Mouse (Mus musculus) heart, embryonic 16.5 days (tissue): ENCODE measurements around the gene Anks1. TPM values are rescaled to one million over a fixed set of nuclear protein-coding genes. Genes with fewer than 3 reads are reported as not detected.
A peak's percentile ranks its signal among the peaks of the same experiment; 100 is the strongest.

Experiments
- ATAC-seq: fragments of 200-750 bp; cut with Nextera tagmentation; replicated peaks from 2 replicates; pipeline ENCODE4 v1.8.0; 2017; ENCODE audit warnings: moderate number of reproducible peaks; ENCODE audit not compliant: insufficient read depth, low FRiP score; ENCODE audit errors: extremely low read depth
- H3K27ac ChIP-seq: fragments of 300-500 bp; sonication (generic); 2 replicates; pipeline ENCODE4 v1.5.1; 2014; ENCODE audit warnings: mild to moderate bottlenecking, low read length, control low read depth, moderate library complexity
- H3K27me3 ChIP-seq: fragments of 300-500 bp; sonication (generic); 2 replicates; pipeline ENCODE4 v1.6.1; 2014; ENCODE audit warnings: low read length, mixed read lengths; ENCODE audit not compliant: control insufficient read depth, insufficient read depth
- H3K36me3 ChIP-seq: fragments of 300-500 bp; sonication (generic); 2 replicates; pipeline ENCODE4 v1.6.1; 2014; ENCODE audit not compliant: control insufficient read depth, insufficient read depth
- H3K4me1 ChIP-seq: fragments of 300-500 bp; sonication (generic); 2 replicates; pipeline ENCODE4 v1.6.1; 2014; ENCODE audit warnings: low read length, mixed read lengths; ENCODE audit not compliant: control insufficient read depth, insufficient read depth
- H3K4me2 ChIP-seq: fragments of 300-500 bp; sonication (generic); 2 replicates; pipeline ENCODE4 v1.6.1; 2014; ENCODE audit warnings: low read depth, mild to moderate bottlenecking, control low read depth, low read length
- H3K4me3 ChIP-seq: fragments of 300-500 bp; sonication (generic); 2 replicates; pipeline ENCODE4 v1.5.1; 2014; ENCODE audit warnings: mild to moderate bottlenecking, control low read depth, low read length
- H3K9ac ChIP-seq: fragments of 300-500 bp; sonication (generic); 2 replicates; pipeline ENCODE4 v1.6.1; 2014; ENCODE audit warnings: low read length, control low read depth
- H3K9me3 ChIP-seq: fragments of 300-500 bp; sonication (generic); replicated peaks from 2 replicates; pipeline ENCODE4 v1.6.1; 2016; ENCODE audit warnings: low read length; ENCODE audit not compliant: control insufficient read depth
- WGBS: fragments of 180-500 bp; shearing (Covaris S2); extraction: QIAGEN DNeasy Blood & Tissue Kit; methylation state at CpG from one replicate; pipeline ENCODE4 v1.1.7; 2014; 5-methylcytosine and 5-hydroxymethylcytosine counted together
- polyA plus RNA-seq: library from polyadenylated mRNA; unstranded; fragments of >200 nt; fragmentation: Nextera tagmentation; extraction: Ambion mirVana; gene quantifications from 2 replicates; pipeline ENCODE4 v1.2.1, GENCODE M21; 2015

The Anks1 gene
- polyA plus RNA-seq, 1 experiment from 2014 or later: 11.4 TPM

GRCm38 (mm10) chr17:28026111-28026872 is 117.2 kb downstream of the Anks1 start:
- Histone ChIP-seq H3K4me1 (peaks cover 36% of the 10 kb centered on the region), H3K4me3 (no peak overlapping the region), H3K36me3 (no peaks in the 10 kb centered on the region), H3K4me2 (no peak overlapping the region), H3K27me3 (no peaks in the 10 kb centered on the region), H3K27ac (peak overlapping the region; percentile 72), H3K9me3 (no peaks in the 10 kb centered on the region), H3K9ac (no peak overlapping the region; the same call in 1 of the 2 replicates)
- WGBS: 56% methylated on average over 14 of the region's 14 CpGs
- ATAC-seq: peak; percentile 53; the same call in 1 of the 2 replicates

DNA sequence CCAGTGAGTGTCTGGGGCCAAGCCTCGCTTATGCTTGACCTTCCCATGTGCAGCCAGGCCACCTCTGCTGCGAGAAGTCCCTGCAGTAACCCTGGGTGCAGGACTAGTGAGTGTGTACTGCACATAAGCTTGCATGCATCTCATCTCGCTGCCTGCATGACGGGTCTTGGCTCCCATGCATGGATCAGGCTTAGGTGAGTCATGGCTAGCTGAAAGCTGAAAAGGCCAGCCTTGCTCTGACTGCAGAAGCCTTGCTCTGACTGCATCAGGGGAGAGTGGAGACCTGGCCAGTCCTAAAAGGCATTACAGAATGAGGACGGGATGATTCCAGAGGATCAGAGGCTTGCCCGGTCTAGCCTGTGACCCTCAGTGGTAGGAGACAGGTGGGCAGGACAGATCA is 118.1 kb downstream of the Anks1 start:
- no peak overlapping the region for H3K4me3 ChIP-seq
- peaks cover 36% of the 10 kb centered on the region for H3K4me1 ChIP-seq
- H3K27ac ChIP-seq: no peak overlapping the region
- no peaks in the 10 kb centered on the region for H3K27me3 ChIP-seq
- 90% methylated on average over 6 of the region's 6 CpGs for WGBS
- no peak overlapping the region for H3K9ac ChIP-seq
- ATAC-seq: no peak
- no peaks in the 10 kb centered on the region for H3K9me3 ChIP-seq
- no peaks in the 10 kb centered on the region for H3K36me3 ChIP-seq
- no peak overlapping the region for H3K4me2 ChIP-seq

- H3K9ac ChIP-seq: no peak overlapping the region
- no peaks in the 10 kb centered on the region for H3K9me3 ChIP-seq
- no peak overlapping the region for H3K27ac ChIP-seq
- no peak for ATAC-seq
- H3K36me3 ChIP-seq: no peaks in the 10 kb centered on the region
- no peaks in the 10 kb centered on the region for H3K27me3 ChIP-seq
- WGBS: 80% methylated on average over 10 of the region's 10 CpGs
- H3K4me3 ChIP-seq: no peak overlapping the region
- H3K4me1 ChIP-seq: peaks cover 34% of the 10 kb centered on the region
- H3K4me2 ChIP-seq: no peak overlapping the region
These were observed 119.1 kb downstream of the Anks1 start for GRCm38 (mm10) chr17:28028236-28028635.

- ATAC-seq: peak; percentile 57; the same call in 1 of the 2 replicates
- Histone ChIP-seq H3K27me3 (no peaks in the 10 kb centered on the region), H3K9ac (no peak overlapping the region), H3K4me3 (no peak overlapping the region), H3K36me3 (no peaks in the 10 kb centered on the region), H3K9me3 (no peaks in the 10 kb centered on the region), H3K4me2 (no peak overlapping the region), H3K27ac (peak overlapping the region; percentile 80), H3K4me1 (peaks cover 38% of the 10 kb centered on the region)
- 63% methylated on average over 2 of the region's 2 CpGs for WGBS
These were observed 120.2 kb downstream of the Anks1 start for GRCm38 (mm10) chr17:28029308-28029707.

DNA sequence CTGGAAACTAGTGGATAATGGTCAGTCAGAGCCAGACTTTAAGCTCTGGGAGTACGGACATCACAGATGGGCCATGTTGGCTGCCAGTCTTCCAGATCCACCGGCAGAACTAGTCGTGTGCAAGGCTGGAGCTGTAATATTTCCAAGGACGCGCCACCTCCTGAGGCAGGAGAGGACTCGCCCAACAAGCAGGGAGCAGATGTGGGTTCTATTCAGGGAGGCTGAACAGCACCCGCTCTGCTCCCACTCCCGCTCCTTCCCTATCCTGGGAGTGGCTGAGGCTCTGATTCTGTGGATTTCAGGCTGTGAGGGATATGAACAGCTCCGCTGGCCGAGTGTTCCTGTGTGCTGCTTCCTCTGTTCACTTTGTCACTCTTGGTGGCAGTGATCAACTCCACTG is 121.3 kb downstream of the Anks1 start:
- Histone ChIP-seq H3K4me1 (peaks cover 44% of the 10 kb centered on the region), H3K9ac (no peak overlapping the region), H3K36me3 (no peaks in the 10 kb centered on the region), H3K4me2 (no peak overlapping the region), H3K27me3 (no peaks in the 10 kb centered on the region), H3K4me3 (no peak overlapping the region), H3K27ac (peak overlapping the region; percentile 46; the same call in 1 of the 2 replicates), H3K9me3 (no peaks in the 10 kb centered on the region)
- no peak for ATAC-seq
- 81% methylated on average over 10 of the region's 10 CpGs for WGBS

DNA sequence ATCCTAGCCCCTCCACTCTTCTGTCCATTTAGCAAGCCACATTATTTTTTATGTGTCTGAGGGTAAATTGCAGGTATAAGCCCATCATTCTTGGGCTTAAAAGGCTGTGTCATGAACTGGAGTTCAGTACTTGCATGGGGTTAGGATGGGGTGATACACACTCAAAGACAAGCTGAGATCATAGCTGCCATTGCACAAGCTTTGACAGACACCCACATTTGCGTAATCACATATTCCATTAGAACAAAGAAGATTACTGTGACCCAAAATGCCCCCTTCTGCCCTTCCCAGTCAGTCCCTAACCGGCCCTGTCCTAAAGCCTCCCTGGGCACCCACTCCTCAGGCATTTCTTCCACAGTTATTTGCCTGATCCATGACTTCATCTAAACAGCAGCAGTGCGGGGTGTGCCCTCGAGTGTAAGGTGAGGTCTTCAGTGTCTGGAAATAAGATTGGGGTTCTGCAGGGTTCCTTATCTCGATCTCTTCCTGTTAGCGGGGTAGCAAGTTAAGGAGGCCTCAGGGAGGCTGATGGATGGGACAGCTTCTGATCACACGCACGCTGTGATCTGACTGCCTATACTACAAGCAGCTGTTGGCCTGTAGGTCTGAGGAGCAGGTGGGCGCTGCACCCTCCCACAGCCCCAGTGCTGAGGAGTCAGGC is 122.3 kb downstream of the Anks1 start:
- WGBS: 58% methylated on average over 9 of the region's 9 CpGs
- Histone ChIP-seq H3K27ac (no peak overlapping the region), H3K27me3 (no peaks in the 10 kb centered on the region), H3K9me3 (no peaks in the 10 kb centered on the region), H3K36me3 (no peaks in the 10 kb centered on the region), H3K9ac (no peak overlapping the region; the same call in 1 of the 2 replicates), H3K4me3 (no peak overlapping the region), H3K4me2 (no peak overlapping the region), H3K4me1 (peaks cover 35% of the 10 kb centered on the region)
- ATAC-seq: no peak

- H3K27me3 ChIP-seq: no peaks in the 10 kb centered on the region
These were observed 123.1 kb downstream of the Anks1 start for GRCm38 (mm10) chr17:28032219-28032618.

DNA sequence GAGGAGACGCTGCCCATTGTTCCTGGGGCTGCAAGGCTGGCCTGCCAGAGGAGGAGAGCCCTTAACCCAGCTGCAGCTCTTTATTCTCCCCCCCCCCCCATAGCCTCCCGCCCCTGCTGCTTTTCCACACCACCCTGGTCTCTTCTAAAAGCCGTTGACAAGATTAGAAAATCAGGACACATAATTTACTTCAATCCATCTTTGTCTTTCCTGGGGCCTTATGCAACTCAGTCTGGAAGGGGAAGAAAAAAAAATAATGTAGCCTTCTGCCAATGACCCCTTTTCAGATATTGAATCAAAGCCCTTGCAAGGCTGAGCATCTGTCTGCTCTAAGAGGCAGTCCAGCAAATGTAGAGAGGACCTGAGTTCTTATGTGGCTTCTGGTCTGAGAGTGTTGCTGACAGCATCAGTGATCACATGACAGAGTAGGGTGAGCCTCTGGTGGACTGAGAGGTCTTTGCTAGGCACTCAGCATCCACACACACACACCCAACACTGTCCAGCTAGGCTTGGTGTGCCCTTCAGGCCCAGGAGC is 124.0 kb downstream of the Anks1 start:
- no peak for ATAC-seq

More at GRCm38 (mm10) chr17:28032219-28032618, 123.1 kb downstream of the Anks1 start:
- H3K27ac ChIP-seq: no peak overlapping the region
- H3K4me2 ChIP-seq: no peak overlapping the region
- H3K9me3 ChIP-seq: no peaks in the 10 kb centered on the region
- H3K4me1 ChIP-seq: peaks cover 39% of the 10 kb centered on the region
- WGBS: 71% methylated on average over 10 of the region's 10 CpGs
- no peaks in the 10 kb centered on the region for H3K36me3 ChIP-seq
- no peak overlapping the region for H3K4me3 ChIP-seq
- no peak for ATAC-seq
- no peak overlapping the region; the same call in 1 of the 2 replicates for H3K9ac ChIP-seq

DNA sequence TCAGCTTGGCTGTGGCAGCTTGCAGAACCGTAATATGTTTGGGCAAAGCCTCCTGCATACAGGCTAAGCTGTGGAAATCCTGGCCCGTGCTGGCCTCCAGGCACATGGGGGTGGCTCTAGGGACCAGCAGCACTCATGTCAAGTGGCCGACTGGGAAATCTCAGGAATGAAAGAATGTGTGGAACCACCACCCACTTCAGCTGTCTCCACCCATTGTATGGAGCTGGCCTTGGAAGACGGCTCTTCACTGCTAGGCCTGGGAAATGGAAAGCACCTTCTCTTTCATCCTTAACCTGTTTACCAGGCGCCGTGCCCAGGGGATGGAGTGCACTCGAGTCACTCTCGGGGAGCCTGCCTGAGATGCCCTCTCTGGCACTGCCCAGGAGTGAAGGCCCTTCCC is 125.9 kb downstream of the Anks1 start:
- Histone ChIP-seq H3K27me3 (no peaks in the 10 kb centered on the region), H3K36me3 (peaks cover 6% of the 10 kb centered on the region; the same call in 1 of the 2 replicates), H3K4me3 (no peak overlapping the region), H3K9me3 (no peaks in the 10 kb centered on the region), H3K4me2 (no peak overlapping the region), H3K4me1 (peaks cover 43% of the 10 kb centered on the region), H3K27ac (peak overlapping the region; percentile 51), H3K9ac (no peak overlapping the region)
- 33% methylated on average over 8 of the region's 8 CpGs for WGBS
- peak; percentile 67 for ATAC-seq

More for the DNA sequence above, 124.0 kb downstream of the Anks1 start:
- WGBS: 52% methylated on average over 3 of the region's 3 CpGs
- H3K27ac ChIP-seq: no peak overlapping the region
- no peaks in the 10 kb centered on the region for H3K36me3 ChIP-seq
- H3K4me3 ChIP-seq: no peak overlapping the region
- no peaks in the 10 kb centered on the region for H3K27me3 ChIP-seq
- H3K9ac ChIP-seq: no peak overlapping the region
- H3K4me2 ChIP-seq: no peak overlapping the region
- H3K4me1 ChIP-seq: peaks cover 45% of the 10 kb centered on the region
- no peaks in the 10 kb centered on the region for H3K9me3 ChIP-seq
